Comparison of ENCODE assay signal across 8 mouse cellular contexts in genomic region chr2:84889316-84890044, GRCm38 (mm10). TPM values are rescaled to one million over a fixed set of nuclear protein-coding genes. Genes with fewer than 3 reads are reported as not detected.
DNase-seq lines count a peak whose midpoint lies in the region; ATAC-seq lines count a peak whose summit lies in the region.

No protein-coding gene starts in this region.

- H3K9ac ChIP-seq in intestine, embryonic 15.5 days, result no peak overlapping the region; the same call in 1 of the 2 replicates
- H3K9ac ChIP-seq in neural tube, embryonic 13.5 days, result peak overlapping the region; percentile 60

- no peaks in the 10 kb centered on the region for H3K36me3 ChIP-seq in forebrain, embryonic 10.5 days (replicated peaks)
- H3K36me3 ChIP-seq in intestine, embryonic 15.5 days, result no peaks in the 10 kb centered on the region
- H3K36me3 ChIP-seq in neural tube, embryonic 13.5 days, result no peaks in the 10 kb centered on the region

- H3K27ac ChIP-seq in forebrain, embryonic 10.5 days, result peak overlapping the region; percentile 40
- H3K27ac ChIP-seq in intestine, embryonic 15.5 days, result no peak overlapping the region
- no peak overlapping the region for H3K27ac ChIP-seq in neural tube, embryonic 13.5 days (replicated peaks)

- H3K4me1 ChIP-seq in forebrain, embryonic 10.5 days, result peaks cover 46% of the 10 kb centered on the region
- H3K4me1 ChIP-seq in intestine, embryonic 15.5 days (replicated peaks), result peaks cover 29% of the 10 kb centered on the region
- peaks cover 48% of the 10 kb centered on the region for H3K4me1 ChIP-seq in neural tube, embryonic 13.5 days (replicated peaks)

- 0 out of 2 replicates have a peak, but pooled peaks have one; percentile 11 for ATAC-seq in intestine, embryonic 15.5 days
- no peak for ATAC-seq in neural tube, embryonic 13.5 days (ENCODE audit: low read depth)

- peak overlapping the region; percentile 66 for H3K4me3 ChIP-seq in forebrain, embryonic 10.5 days
- peak overlapping the region; percentile 27 for H3K4me3 ChIP-seq in intestine, embryonic 15.5 days (replicated peaks)
- peak overlapping the region; percentile 28 for H3K4me3 ChIP-seq in neural tube, embryonic 13.5 days

- peak overlapping the region; percentile 73 for H3K4me2 ChIP-seq in intestine, embryonic 15.5 days (replicated peaks)
- H3K4me2 ChIP-seq in neural tube, embryonic 13.5 days, result peak overlapping the region; percentile 53

- WGBS in forebrain, embryonic 10.5 days, result 9% methylated on average over 14 of the region's 14 CpGs
- 16% methylated on average over 14 of the region's 14 CpGs for WGBS in intestine, embryonic 15.5 days
- WGBS in neural tube, embryonic 13.5 days, result 13% methylated on average over 14 of the region's 14 CpGs

- H3K9me3 ChIP-seq in forebrain, embryonic 10.5 days, result no peaks in the 10 kb centered on the region
- H3K9me3 ChIP-seq in intestine, embryonic 15.5 days, result no peaks in the 10 kb centered on the region
- H3K9me3 ChIP-seq in neural tube, embryonic 13.5 days, result no peaks in the 10 kb centered on the region

- H3K27me3 ChIP-seq in forebrain, embryonic 10.5 days (ENCODE audit: poor library complexity, severe bottlenecking), result peaks cover 71% of the 10 kb centered on the region
- peaks cover 49% of the 10 kb centered on the region for H3K27me3 ChIP-seq in intestine, embryonic 15.5 days (replicated peaks)
- peaks cover 73% of the 10 kb centered on the region for H3K27me3 ChIP-seq in neural tube, embryonic 13.5 days

- DNase-seq in layer of hippocampus, adult 8-10 months (ENCODE audit: low spot score in 2 of 2), result peak; percentile 51 to 55
- DNase-seq in layer of hippocampus, adult 9-10 months (ENCODE audit: low spot score), result no peak
- DNase-seq in forebrain, embryonic 10.5 days (ENCODE audit: extremely low spot score, low spot score), result no peak
- DNase-seq in frontal cortex, adult 2 months (ENCODE audit: extremely low spot score in 1 of 2, low spot score in 1 of 2), result no peak
- DNase-seq in cerebellum, postnatal 14 days, result no peak
- DNase-seq in testis, postnatal 10 days (ENCODE audit: low spot score), result no peak

RNA-seq across cellular contexts. Expression of gene Rtn4rl2, which starts 3.0 kb away (rescaled TPM):
- total RNA-seq in layer of hippocampus, adult 8-10 months (2022), result 10 to 100 TPM; 63.8 to 85.9 (median 79.0) TPM
- 0.78 and 1.0 TPM in 2 replicates for polyA plus RNA-seq in forebrain, embryonic 10.5 days (2016; fragmentation: Nextera tagmentation; extraction: Ambion mirVana)
- 1.2 and 1.7 TPM in 2 replicates for polyA plus RNA-seq in intestine, embryonic 15.5 days (2015; fragmentation: Nextera tagmentation; extraction: Ambion mirVana)
- polyA plus RNA-seq in neural tube, embryonic 13.5 days (2015; fragmentation: Nextera tagmentation; extraction: Ambion mirVana), result 6.8 and 7.1 TPM in 2 replicates
- polyA plus RNA-seq in frontal cortex, adult 2 months (2012; rRNA removed), result 65.5 and 75.2 TPM in 2 replicates

RNA-seq across cellular contexts. Expression of gene Slc43a3, which starts 46.9 kb away (rescaled TPM):
- total RNA-seq in layer of hippocampus, adult 8-10 months (2022), result 1 to 10 TPM in 3 of 4 experiments, not detected in 1; 1.1 to 3.1 (median 2.1) TPM
- polyA plus RNA-seq in forebrain, embryonic 10.5 days (2016; fragmentation: Nextera tagmentation; extraction: Ambion mirVana), result 20.8 and 23.7 TPM in 2 replicates
- polyA plus RNA-seq in intestine, embryonic 15.5 days (2015; fragmentation: Nextera tagmentation; extraction: Ambion mirVana), result 45.4 and 48.2 TPM in 2 replicates
- 8.6 and 11.2 TPM in 2 replicates for polyA plus RNA-seq in neural tube, embryonic 13.5 days (2015; fragmentation: Nextera tagmentation; extraction: Ambion mirVana)
- 4.6 and 6.0 TPM in 2 replicates for polyA plus RNA-seq in frontal cortex, adult 2 months (2012; rRNA removed)

RNA-seq across cellular contexts. Expression of gene Slc43a1, which starts 50.8 kb away (rescaled TPM):
- total RNA-seq in layer of hippocampus, adult 8-10 months (2022), result 1 to 10 TPM in 1 of 4 experiments, under 1 TPM in 2, not detected in 1; 0.34 to 1.3 (median 0.63) TPM
- polyA plus RNA-seq in forebrain, embryonic 10.5 days (2016; fragmentation: Nextera tagmentation; extraction: Ambion mirVana), result 28.5 and 29.3 TPM in 2 replicates
- 15.0 and 16.3 TPM in 2 replicates for polyA plus RNA-seq in intestine, embryonic 15.5 days (2015; fragmentation: Nextera tagmentation; extraction: Ambion mirVana)
- polyA plus RNA-seq in neural tube, embryonic 13.5 days (2015; fragmentation: Nextera tagmentation; extraction: Ambion mirVana), result 2.4 and 3.3 TPM in 2 replicates
- 0.22 and 0.29 TPM in 2 replicates for polyA plus RNA-seq in frontal cortex, adult 2 months (2012; rRNA removed)

Comparison
In these comparisons a context has a peak if more than half of its experiments do, and no peak if none do; other contexts are left out.
1. DNase-seq: peak in layer of hippocampus, adult 8-10 months (2 of 2); none in layer of hippocampus, adult 9-10 months (single experiment), forebrain, embryonic 10.5 days (single experiment), frontal cortex, adult 2 months (0 of 2), cerebellum, postnatal 14 days (0 of 2) and testis, postnatal 10 days (single experiment).
2. Peak in every context shown above with its lines, with median percentiles within 50 percentile points of each other: H3K4me3 ChIP-seq.